Mouse (Mus musculus) heart, embryonic 13.5 days (tissue): ENCODE data around the gene Minpp1. TPM values are rescaled to one million over a fixed set of nuclear protein-coding genes. Genes with fewer than 3 reads are reported as not detected.

Experiments
- ATAC-seq: fragments of 200-750 bp; cut with Nextera tagmentation; 2 replicates; pipeline ENCODE4 v1.8.0; 2017; ENCODE audit warnings: moderate TSS enrichment; ENCODE audit not compliant: insufficient number of reproducible peaks, low FRiP score, low TSS enrichment; ENCODE audit errors: extremely low read depth
- H3K27ac ChIP-seq: fragments of 300-500 bp; sonication (generic); replicated peaks from 2 replicates; pipeline ENCODE4 v1.5.1; 2015; ENCODE audit warnings: moderate library complexity, mild to moderate bottlenecking, inconsistent platforms
- H3K27me3 ChIP-seq: fragments of 300-500 bp; sonication (generic); replicated peaks from 2 replicates; pipeline ENCODE4 v1.6.1; 2015; ENCODE audit warnings: mild to moderate bottlenecking, inconsistent platforms
- H3K36me3 ChIP-seq: fragments of 300-500 bp; sonication (generic); 2 replicates; pipeline ENCODE4 v1.6.1; 2015; ENCODE audit warnings: mild to moderate bottlenecking, inconsistent platforms
- H3K4me1 ChIP-seq: fragments of 300-500 bp; sonication (generic); 2 replicates; pipeline ENCODE4 v1.6.1; 2015; ENCODE audit warnings: inconsistent platforms
- H3K4me2 ChIP-seq: fragments of 300-500 bp; sonication (generic); 2 replicates; pipeline ENCODE4 v1.6.1; 2015; ENCODE audit warnings: inconsistent platforms, mild to moderate bottlenecking, moderate library complexity
- H3K4me3 ChIP-seq: fragments of 300-500 bp; sonication (generic); 2 replicates; pipeline ENCODE4 v1.5.1; 2015; ENCODE audit warnings: moderate library complexity, mild to moderate bottlenecking, inconsistent platforms
- H3K9ac ChIP-seq: fragments of 300-500 bp; sonication (generic); 2 replicates; pipeline ENCODE4 v1.6.1; 2015; ENCODE audit warnings: inconsistent platforms, mild to moderate bottlenecking, moderate library complexity
- H3K9me3 ChIP-seq: fragments of 300-500 bp; sonication (generic); 2 replicates; pipeline ENCODE4 v1.6.1; 2016; ENCODE audit warnings: inconsistent platforms
- WGBS: fragments of 180-500 bp; shearing (Covaris S2); methylation state at CpG from one replicate; pipeline ENCODE4 v1.1.7; 2015; ENCODE audit warnings: mixed read lengths; 5-methylcytosine and 5-hydroxymethylcytosine counted together
- polyA plus RNA-seq: library from polyadenylated mRNA; unstranded; fragments of >200 nt; fragmentation: Nextera tagmentation; extraction: Ambion mirVana; gene quantifications from 2 replicates; pipeline ENCODE4 v1.2.1, GENCODE M21; 2015

Minpp1 gene
- polyA plus RNA-seq, 1 experiment from 2014 or later, result 56.5 TPM

DNA sequence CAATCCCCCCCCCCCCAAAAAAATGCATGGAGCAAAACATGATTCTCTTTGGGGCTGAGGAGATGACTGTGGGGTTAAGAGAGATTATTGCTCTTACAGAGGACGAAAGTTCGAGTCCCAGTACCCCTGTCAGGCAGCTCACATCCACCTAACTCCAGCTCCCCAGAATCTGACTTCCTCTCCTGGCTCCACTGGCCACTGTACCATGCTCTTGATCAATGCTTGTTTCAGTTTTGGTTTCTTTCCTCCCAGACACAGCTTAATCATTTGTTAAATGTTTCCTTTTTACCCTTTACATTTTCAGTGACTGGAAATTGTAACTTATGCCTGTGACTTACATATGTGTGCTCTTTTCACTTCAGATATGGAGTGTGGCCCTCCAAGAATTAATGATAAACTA lies 5.4 kb downstream of the Minpp1 start:
- H3K27ac ChIP-seq, result no peak overlapping the region
- H3K9me3 ChIP-seq, result no peaks in the 10 kb centered on the region
- no peak for ATAC-seq
- H3K9ac ChIP-seq, result no peak overlapping the region
- peaks cover 26% of the 10 kb centered on the region for H3K4me1 ChIP-seq
- H3K27me3 ChIP-seq, result no peaks in the 10 kb centered on the region
- H3K4me2 ChIP-seq, result no peak overlapping the region
- no peak overlapping the region for H3K4me3 ChIP-seq
- WGBS, result 91% methylated on average over 2 of the region's 2 CpGs
- H3K36me3 ChIP-seq, result peaks cover 47% of the 10 kb centered on the region

DNA sequence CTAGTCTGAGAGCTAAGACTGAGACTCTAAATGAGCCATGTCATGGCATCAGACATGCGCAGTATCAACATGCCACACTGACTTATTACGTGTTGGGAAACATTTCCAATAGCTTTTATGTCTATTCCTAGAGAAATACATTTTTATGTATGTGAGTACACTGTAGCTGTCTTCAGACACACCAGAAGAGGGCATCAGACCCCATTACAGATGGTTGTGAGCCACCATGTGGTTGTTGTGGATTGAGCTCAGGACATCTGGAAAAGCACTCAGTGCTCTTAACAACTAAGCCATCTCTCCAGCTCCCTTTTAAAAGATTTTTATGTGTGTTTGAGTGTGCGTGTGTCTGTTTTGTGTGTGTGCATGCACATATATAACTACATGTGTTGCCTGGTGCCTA lies 6.8 kb downstream of the Minpp1 start:
- Histone ChIP-seq H3K36me3 (peaks cover 54% of the 10 kb centered on the region), H3K4me2 (no peak overlapping the region), H3K4me3 (no peak overlapping the region), H3K27me3 (no peaks in the 10 kb centered on the region), H3K4me1 (peaks cover 16% of the 10 kb centered on the region), H3K9me3 (no peaks in the 10 kb centered on the region), H3K27ac (no peak overlapping the region), H3K9ac (no peak overlapping the region)
- 93% methylated on average over 3 of the region's 3 CpGs for WGBS
- no peak for ATAC-seq

DNA sequence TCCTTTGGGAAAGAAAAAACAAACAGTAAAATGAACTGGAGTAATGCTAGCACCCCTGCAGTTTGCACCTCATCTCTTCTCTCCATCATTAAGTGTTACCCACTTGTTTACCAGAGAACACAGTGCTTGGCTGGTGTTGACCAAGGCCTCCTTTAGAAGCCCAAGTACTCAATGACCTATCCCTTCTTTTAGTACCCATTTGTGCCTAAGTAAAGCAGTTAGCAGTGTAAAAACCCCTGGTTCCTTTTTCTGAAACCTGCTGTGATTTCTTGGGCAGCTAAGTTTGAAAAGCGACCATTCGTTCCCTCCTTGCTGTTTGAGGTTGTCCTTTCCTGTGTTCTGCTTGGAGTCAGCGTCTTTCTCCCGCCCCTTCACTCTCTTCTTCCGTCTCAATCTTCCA lies 7.4 kb downstream of the Minpp1 start:
- H3K9ac ChIP-seq, result no peak overlapping the region
- WGBS, result 85% methylated on average over 5 of the region's 5 CpGs
- peaks cover 10% of the 10 kb centered on the region for H3K4me1 ChIP-seq
- H3K9me3 ChIP-seq, result no peaks in the 10 kb centered on the region
- no peak for ATAC-seq
- H3K4me3 ChIP-seq, result no peak overlapping the region
- no peaks in the 10 kb centered on the region for H3K27me3 ChIP-seq
- no peak overlapping the region for H3K4me2 ChIP-seq
- no peak overlapping the region for H3K27ac ChIP-seq
- H3K36me3 ChIP-seq, result peaks cover 56% of the 10 kb centered on the region

DNA sequence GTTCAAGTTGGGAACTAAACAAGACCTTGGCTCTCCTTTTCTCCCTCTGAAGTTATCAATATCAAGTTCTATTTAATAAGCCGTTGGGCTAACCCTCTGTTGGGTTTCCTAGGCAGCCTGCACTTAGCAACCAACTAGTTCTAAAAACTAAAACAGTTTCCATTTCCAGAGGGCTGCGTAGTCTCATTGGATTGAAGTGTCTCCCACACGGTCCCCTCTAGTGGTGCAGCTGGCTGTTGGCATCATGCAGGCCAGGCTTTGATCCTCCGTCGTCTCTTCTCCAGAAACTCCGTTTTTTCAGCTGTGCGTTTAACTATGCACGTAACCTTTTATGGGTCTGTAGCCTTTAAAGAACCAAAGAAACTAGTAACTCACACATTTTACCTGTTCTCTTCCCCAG lies 7.9 kb downstream of the Minpp1 start:
- peaks cover 61% of the 10 kb centered on the region for H3K36me3 ChIP-seq
- no peak overlapping the region for H3K27ac ChIP-seq
- no peaks in the 10 kb centered on the region for H3K27me3 ChIP-seq
- 84% methylated on average over 8 of the region's 8 CpGs for WGBS
- no peak overlapping the region for H3K9ac ChIP-seq
- no peak for ATAC-seq
- H3K4me1 ChIP-seq, result peaks cover 5% of the 10 kb centered on the region
- H3K4me2 ChIP-seq, result no peak overlapping the region
- no peak overlapping the region for H3K4me3 ChIP-seq
- H3K9me3 ChIP-seq, result no peaks in the 10 kb centered on the region

DNA sequence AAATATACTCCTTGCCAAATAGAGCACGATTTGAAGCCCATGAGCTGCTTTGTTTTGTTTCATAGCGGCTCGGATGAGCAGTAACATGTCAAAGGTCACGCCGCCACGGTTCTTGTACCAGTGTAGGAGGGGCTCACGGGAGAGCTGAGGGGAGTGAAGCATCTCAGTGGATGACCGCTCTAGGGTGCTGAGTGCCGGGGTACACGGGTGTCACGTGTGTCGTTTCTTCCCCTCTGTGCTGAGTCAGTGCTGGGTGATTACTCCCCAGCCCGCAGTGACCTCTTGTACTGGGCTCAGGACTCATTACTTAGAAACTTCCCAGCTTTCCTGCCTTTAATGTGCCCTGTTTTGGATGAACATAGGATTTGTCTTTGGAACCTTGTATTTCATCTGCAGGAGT lies 9.0 kb downstream of the Minpp1 start:
- Histone ChIP-seq H3K9ac (no peak overlapping the region), H3K27me3 (no peaks in the 10 kb centered on the region), H3K4me1 (no peaks in the 10 kb centered on the region), H3K4me2 (no peak overlapping the region), H3K4me3 (no peak overlapping the region), H3K36me3 (peaks cover 72% of the 10 kb centered on the region), H3K9me3 (no peaks in the 10 kb centered on the region), H3K27ac (no peak overlapping the region)
- ATAC-seq, result no peak
- 92% methylated on average over 13 of the region's 13 CpGs for WGBS

DNA sequence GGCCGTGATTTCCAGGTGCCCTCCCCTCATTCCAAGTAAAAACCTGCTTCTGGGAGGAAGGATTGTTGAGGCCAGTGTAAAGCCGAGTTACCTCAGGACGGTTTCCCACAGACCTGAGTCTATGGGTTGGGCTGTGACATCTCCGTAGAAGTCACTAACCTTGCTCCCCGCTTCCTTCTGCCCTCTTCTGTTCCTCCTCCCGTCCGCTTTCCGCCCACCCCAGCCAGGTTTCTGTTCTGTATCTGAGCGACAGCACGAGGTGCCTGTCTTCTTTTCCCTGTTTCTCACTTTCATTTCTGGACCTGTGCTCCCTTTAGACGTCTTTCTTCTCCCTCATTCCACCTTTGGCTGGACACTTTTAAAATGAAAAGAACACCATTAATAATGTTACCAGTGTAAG lies 9.5 kb downstream of the Minpp1 start:
- peaks cover 76% of the 10 kb centered on the region for H3K36me3 ChIP-seq

DNA sequence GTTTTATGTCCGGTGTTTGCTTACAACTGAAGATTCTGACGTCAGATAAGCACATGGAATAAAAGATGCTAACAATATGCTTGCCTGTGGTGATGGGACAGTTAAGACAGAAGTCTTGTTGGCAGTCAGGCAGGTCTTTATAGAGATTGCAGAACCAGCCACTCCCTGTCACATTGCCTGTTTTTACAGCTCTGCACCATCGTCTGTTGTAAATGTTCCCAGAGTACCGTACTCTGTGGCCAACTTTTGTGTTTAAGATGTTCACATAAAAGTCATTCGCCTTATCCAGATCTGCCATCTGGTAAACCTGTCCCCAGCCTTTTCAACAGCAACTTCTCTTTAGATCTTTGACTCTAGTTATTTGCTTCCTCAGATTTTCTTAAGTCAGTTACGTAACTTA lies 11.8 kb downstream of the Minpp1 start:
- WGBS, result 88% methylated on average over 6 of the region's 6 CpGs
- peaks cover 74% of the 10 kb centered on the region for H3K36me3 ChIP-seq
- no peak overlapping the region for H3K27ac ChIP-seq

More for the DNA sequence above, 9.5 kb downstream of the Minpp1 start:
- Histone ChIP-seq H3K27me3 (no peaks in the 10 kb centered on the region), H3K4me3 (no peak overlapping the region), H3K9ac (no peak overlapping the region), H3K4me1 (no peaks in the 10 kb centered on the region), H3K9me3 (no peaks in the 10 kb centered on the region), H3K4me2 (no peak overlapping the region), H3K27ac (no peak overlapping the region)
- no peak for ATAC-seq
- whole genome bisulfite sequencing, result 80% methylated on average over 11 of the region's 11 CpGs

DNA sequence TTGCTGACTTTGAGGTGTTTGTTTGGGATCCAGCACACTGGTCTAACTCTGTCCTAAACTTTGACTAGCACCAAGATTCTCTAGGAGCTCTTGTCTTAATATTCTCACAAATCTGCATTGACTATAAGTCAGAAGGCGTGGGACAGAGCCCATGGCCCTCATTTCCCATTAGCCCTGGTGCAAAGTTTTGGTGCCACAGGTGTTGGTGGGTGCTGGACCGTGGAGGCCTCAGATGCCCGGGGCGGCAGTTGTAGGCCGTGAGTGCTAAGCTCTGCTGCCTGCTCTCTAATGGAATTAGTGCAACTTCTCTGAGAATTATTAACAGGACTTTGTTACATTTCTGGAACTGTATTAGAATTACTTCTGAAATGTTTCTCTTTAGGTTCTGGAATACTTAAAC lies 12.4 kb downstream of the Minpp1 start:
- Histone ChIP-seq H3K4me3 (no peak overlapping the region), H3K27ac (no peak overlapping the region), H3K36me3 (peaks cover 69% of the 10 kb centered on the region), H3K27me3 (no peaks in the 10 kb centered on the region), H3K4me2 (no peak overlapping the region), H3K9me3 (no peaks in the 10 kb centered on the region), H3K4me1 (no peaks in the 10 kb centered on the region), H3K9ac (no peak overlapping the region)
- no peak for ATAC-seq
- WGBS, result 93% methylated on average over 5 of the region's 5 CpGs

More for the DNA sequence above, 11.8 kb downstream of the Minpp1 start:
- Histone ChIP-seq H3K9me3 (no peaks in the 10 kb centered on the region), H3K9ac (no peak overlapping the region), H3K4me2 (no peak overlapping the region), H3K4me3 (no peak overlapping the region), H3K27me3 (no peaks in the 10 kb centered on the region), H3K4me1 (no peaks in the 10 kb centered on the region)
- ATAC-seq, result no peak

DNA sequence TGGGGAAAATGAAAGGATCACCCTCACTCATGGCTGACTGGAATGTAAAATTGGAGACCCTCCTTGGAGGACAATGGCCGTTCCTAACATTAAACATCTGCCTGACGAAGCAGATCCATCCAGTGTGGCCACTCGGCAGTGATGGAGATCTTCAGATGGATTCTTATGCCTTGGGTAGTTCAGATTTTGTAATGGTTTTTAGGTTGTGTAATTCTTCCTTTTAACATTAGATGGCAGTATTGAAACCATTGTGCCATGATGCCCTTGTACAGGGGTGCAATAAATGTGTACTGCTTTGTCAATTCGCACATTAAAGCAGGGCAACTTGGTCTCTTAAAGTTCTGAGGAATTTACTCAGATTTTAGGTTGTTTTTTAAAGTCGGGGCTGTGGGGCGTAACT lies 15.8 kb downstream of the Minpp1 start:
- H3K4me2 ChIP-seq, result no peak overlapping the region
- no peak for ATAC-seq
- WGBS, result 72% methylated on average over 6 of the region's 6 CpGs
- H3K9me3 ChIP-seq, result no peaks in the 10 kb centered on the region
- peaks cover 56% of the 10 kb centered on the region for H3K36me3 ChIP-seq
- H3K27me3 ChIP-seq, result no peaks in the 10 kb centered on the region
- H3K27ac ChIP-seq, result no peak overlapping the region
- H3K4me3 ChIP-seq, result no peak overlapping the region
- H3K4me1 ChIP-seq, result no peaks in the 10 kb centered on the region
- no peak overlapping the region for H3K9ac ChIP-seq

DNA sequence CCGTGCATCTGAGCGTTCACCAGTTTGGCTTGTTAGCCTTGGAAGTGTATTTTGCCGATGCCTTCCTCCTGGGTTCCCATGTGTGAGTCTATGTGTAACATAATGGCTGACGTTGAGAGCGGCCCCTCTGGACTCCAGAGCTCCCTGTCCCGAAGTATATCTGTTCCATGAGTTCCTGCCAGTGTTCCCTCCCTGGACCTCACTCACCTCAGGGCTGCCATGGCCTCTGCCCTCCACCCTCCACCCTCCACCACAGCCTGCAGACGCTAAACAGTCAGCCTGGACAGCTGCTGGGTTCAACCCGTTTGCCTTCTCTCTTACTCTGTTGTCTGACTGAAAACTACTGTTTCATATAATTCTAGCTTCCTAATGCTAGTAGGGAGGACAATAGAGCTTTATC lies 20.5 kb downstream of the Minpp1 start:
- 82% methylated on average over 8 of the region's 8 CpGs for WGBS
- H3K4me1 ChIP-seq, result peaks cover 27% of the 10 kb centered on the region
- ATAC-seq, result no peak
- H3K27me3 ChIP-seq, result no peaks in the 10 kb centered on the region
- no peaks in the 10 kb centered on the region for H3K9me3 ChIP-seq
- H3K4me2 ChIP-seq, result no peak overlapping the region
- no peak overlapping the region for H3K27ac ChIP-seq
- no peak overlapping the region for H3K4me3 ChIP-seq
- H3K36me3 ChIP-seq, result peaks cover 46% of the 10 kb centered on the region
- H3K9ac ChIP-seq, result no peak overlapping the region

DNA sequence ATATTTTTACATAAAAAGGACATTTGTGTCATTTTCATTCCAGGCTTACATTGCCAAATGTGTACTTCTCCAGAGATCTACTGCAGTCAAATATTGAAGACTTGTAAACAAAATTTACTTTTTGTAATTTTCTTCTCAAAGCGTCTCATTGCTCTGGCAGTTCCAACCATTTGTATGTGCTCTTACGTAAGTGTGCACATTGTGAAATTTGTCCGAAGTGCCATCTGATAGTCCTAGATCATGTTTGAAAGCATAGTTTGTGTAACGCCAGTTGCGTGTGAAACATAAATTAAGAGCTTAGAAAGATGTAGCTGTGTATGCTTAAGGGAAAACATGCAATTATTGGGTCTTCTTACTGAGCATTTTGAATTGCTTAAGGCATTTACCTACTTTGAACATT lies 20.9 kb downstream of the Minpp1 start:
- Histone ChIP-seq H3K4me2 (no peak overlapping the region), H3K4me1 (peaks cover 27% of the 10 kb centered on the region), H3K27me3 (no peaks in the 10 kb centered on the region), H3K9ac (no peak overlapping the region), H3K27ac (no peak overlapping the region), H3K9me3 (no peaks in the 10 kb centered on the region), H3K36me3 (peaks cover 47% of the 10 kb centered on the region), H3K4me3 (no peak overlapping the region)
- 92% methylated on average over 5 of the region's 5 CpGs for WGBS
- ATAC-seq, result no peak

DNA sequence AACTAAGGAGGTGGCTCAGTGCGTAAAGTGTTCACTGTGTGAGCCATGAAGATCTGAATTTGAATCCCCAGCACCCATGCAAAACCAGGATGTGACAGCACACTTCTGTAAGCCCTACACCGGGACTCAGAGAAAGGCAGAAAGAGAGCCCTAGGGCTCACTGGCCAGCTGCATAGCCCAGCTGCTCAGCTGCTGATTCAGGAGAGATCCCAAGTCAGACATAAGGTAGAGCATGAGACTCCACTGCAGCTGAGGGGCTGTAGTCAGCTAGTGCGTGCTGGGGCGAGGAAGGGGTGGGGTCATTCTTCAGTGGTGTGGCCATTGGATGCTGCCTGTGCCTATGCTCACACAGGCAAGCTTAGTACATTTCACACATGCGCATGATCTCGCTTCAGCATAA lies 21.5 kb downstream of the Minpp1 start:
- peaks cover 51% of the 10 kb centered on the region for H3K36me3 ChIP-seq
- 83% methylated on average over 6 of the region's 6 CpGs for WGBS
- H3K9ac ChIP-seq, result no peak overlapping the region
- peaks cover 3% of the 10 kb centered on the region; the same call in 1 of the 2 replicates for H3K9me3 ChIP-seq
- no peak overlapping the region for H3K4me2 ChIP-seq
- H3K27ac ChIP-seq, result no peak overlapping the region
- ATAC-seq, result no peak; the same call in 1 of the 2 replicates
- H3K27me3 ChIP-seq, result no peaks in the 10 kb centered on the region
- no peak overlapping the region for H3K4me3 ChIP-seq
- H3K4me1 ChIP-seq, result peaks cover 27% of the 10 kb centered on the region
